Mouse (Mus musculus) ovary, postnatal 10 days (tissue): Measurements from ENCODE around the gene Ctsq.
"Not testable (repeated sequence)": the region's sequence is repeated elsewhere in the genome, so short reads cannot be mapped to it uniquely, and the experiment has no call there.

ENCODE experiments used
- DNase-seq: peaks from one replicate; pipeline ENCODE4 v3.0.0; 2022; ENCODE audit warnings: low spot score

The Ctsq gene

GRCm38 (mm10) chr13:61040531-61040930 lies at the start of gene Ctsq:
Ctsq (minus strand) TSS chr13:61040631.
- no peak for DNase-seq

DNA sequence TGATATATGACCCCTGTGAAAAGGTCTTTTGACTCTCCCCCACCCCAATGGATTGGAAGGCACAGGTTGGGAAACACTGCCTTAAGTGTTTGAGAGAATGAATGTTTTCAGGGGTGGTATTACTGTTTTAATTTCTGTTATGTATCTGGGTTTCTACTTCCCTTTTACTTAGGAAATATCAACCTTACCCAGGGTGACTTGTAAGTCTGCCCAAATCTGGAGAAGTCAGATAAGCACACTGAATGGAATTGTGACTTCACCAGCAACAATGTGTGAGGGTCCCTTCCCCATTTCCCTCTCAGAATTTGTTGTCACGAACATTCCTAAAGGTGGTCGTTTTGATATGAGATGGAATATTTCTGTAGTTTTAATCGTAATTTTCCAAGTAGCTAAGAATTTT lies 17.6 kb downstream of the Ctsq start:
- DNase-seq = no peak

DNA sequence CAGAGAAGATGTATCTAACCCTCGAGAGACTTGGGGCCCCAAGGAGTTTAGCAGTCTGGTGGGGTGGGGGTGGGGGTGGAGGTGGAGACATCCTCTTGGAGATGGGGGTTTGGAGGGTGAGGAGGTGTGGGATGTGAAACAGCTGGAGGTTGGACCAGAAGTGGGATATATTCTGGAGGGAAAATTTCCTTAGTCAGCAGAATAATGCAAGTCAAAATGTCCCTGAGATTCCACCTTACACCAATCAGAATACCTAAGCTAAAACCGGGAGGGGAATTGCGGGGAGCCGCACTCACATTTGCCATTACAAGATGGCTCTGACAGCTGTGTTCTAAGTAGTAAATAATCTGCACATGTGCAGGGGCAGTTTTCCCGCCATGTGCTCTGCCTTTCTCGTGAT lies 18.6 kb downstream of the Ctsq start:
- no peak for DNase-seq

DNA sequence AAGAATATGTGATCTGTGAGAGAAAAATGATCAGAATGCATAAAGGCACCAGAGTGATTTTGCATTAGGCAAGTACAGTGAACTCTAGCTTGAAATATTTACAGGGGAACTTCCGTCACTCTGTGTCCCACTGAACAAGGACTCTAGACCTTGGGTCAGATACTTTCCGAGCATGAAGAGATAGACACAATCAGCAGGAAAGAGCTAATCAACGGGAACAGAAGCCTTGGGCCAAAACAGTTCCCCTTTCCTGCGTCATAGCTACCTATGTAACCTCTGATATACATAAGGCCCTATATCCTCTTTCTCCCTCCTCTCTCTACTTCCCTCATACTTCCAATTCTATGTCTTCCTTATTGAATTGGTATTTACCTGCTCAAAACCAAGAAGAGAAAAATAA lies 30.3 kb downstream of the Ctsq start:
- DNase-seq = no peak

GRCm38 (mm10) chr13:61005859-61006258 lies 34.6 kb downstream of the Ctsq start, which contains the start of gene Ctsj:
Ctsj (minus strand) TSS chr13:61005959.
- DNase-seq = no peak

- no peak for DNase-seq
Observed at GRCm38 (mm10) chr13:60997600-60997999, 42.8 kb downstream of the Ctsq start.

DNA sequence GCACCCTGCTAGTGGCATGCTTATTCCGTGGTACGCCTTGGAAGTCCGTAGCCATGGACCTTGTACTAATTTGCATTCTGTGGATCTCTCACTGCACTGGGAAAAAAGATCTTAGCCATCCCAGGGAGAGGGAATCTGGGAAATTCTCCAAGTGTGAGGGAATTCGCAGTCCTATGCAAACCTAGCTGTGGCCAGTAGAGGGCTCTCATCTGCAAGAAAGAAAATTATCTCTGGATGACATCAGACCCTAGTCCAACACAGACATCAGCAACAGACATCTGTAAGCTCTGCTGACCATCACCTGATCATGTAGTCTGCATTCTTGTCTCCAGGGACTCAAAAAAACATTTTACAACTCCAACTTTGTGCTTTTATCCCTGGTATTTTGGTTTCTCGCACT lies 53.5 kb downstream of the Ctsq start:
- DNase-seq = not testable (repeated sequence)
